Mouse (Mus musculus) natural killer cell, adult 2 months (primary cell): Measurements from ENCODE around the gene Ppp1r9a.

Experiments used
- DNase-seq, 2 experiments: peaks; one replicate each; pipeline ENCODE4 v3.0.0; 2022; ENCODE audit warnings: low spot score in 2 of 2

The Ppp1r9a gene

DNA sequence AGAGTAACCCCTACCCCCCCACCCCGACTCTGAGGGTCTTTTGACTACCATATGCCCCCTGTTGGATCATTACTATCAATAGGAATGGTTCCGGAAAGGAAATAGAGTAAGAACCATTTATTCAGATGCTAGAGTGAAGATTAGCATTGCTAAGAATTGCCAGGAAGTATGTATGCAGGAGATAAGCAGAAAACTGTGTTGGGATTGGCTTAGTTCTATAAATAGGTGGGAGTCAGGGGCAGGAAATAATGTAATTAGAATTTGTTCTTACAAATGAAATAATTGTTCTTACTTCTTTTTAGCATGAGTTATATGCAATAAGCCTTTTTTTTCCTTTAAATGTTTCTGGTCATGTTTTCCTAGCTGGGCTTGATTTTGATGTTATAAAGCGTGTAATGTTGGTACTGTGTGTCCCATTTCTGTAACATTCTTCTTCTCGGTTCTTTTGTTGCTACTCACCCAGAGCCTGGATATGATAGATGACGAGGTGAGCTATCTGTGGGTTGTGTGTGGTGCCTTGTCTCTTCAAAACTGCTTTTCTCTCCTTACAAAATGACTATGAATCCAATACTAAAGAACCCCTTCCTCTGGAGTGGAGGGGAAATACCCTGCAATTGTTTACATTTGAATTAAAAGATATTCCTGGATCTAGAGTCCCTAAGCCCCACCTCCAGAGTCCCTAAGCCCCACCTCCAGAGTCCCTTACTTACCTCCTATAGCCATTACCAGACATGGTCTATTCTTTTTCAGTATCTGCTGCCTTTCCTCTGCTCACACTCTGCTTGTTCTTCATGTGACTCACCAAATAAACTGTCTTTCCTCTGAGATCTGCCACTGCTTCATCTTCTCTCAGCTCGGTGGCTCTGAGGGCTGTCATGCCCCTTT is 254.1 kb downstream of the Ppp1r9a start:
- DNase-seq, result no peak

DNA sequence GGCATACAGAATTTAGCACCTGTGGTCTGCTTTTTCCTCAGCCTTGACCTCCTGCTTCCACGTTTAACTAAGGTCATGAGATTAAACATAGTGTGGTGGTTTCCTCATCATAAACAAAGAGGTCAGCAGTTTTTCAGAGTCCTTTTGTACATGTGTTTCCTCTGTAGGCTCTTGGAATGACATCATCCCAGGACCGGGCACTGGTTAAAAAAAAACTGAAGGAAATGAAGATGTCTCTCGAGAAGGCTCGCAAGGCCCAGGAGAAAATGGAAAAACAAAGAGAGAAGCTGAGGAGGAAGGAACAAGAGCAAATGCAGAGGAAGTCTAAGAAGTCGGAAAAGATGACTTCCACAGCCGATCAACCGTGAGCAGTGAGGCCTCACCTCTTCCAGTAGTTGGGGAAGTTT is 256.7 kb downstream of the Ppp1r9a start:
- DNase-seq, result no peak

DNA sequence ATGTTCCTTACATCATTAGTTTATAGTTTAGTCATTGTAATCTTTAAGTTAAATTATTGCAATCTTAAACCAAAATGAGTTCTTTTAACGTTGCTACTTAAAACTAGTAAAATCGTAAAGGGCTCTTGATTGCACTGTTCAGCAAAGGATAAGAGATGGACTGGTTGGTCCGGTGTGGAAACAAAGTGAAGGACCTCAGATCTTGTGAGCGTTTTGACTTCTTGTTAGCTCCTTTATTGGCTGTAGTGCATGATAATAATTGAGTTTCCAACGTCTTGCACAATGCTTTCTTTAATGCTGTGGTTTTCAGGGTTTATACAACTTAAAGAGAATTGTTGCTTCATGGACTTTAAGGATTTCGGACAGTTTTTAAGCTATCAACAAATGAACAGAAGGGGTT is 259.3 kb downstream of the Ppp1r9a start:
- no peak for DNase-seq

DNA sequence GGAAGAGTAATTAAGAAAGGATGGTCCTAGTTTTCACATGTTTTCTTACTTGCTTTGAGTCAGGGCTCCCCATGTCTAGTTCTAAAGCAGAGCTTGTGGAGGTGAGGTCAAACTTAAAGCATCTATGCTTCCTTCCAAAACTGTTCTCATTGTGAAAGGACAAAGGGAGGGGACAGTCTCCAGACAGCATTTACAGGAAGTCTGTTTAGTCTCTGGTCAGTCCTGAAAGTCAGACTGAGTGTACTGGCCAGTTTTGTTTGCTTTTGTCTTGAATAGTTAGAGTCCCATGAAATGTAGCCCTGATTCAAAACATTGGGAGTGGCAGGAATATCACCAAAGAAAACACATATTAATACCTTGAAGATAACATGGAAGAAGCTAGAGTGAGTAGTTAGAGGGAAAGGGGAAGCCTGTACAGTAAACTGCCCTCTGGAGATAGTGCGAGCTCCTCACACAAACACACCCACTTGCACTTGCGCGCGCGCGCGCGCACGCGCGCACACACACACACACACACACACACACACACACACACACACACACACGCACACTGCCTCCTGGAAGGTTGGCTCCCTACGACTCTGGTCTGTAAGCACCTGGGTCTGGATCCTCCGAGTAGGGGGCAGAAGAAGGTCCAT is 260.9 kb downstream of the Ppp1r9a start:
- DNase-seq, result no peak

DNA sequence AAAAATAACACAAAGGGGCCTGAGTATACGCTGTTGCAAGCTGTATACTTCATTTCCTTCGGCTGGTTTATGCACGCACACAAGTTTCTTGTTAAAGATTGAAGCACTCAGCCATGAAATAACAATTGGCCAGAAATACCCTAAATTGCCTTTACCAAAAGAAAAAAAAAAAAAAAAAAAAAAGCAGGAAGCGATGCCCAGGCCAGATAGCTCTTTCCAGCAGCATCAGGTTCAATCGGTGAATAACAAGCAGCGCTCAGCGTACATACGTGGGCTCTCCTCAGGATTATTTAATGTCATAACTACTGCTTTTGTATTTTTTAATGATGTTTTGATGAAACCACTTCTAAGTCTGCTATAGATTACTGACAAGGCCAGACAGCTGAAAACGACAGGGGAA is 262.1 kb downstream of the Ppp1r9a start:
- no peak for DNase-seq

DNA sequence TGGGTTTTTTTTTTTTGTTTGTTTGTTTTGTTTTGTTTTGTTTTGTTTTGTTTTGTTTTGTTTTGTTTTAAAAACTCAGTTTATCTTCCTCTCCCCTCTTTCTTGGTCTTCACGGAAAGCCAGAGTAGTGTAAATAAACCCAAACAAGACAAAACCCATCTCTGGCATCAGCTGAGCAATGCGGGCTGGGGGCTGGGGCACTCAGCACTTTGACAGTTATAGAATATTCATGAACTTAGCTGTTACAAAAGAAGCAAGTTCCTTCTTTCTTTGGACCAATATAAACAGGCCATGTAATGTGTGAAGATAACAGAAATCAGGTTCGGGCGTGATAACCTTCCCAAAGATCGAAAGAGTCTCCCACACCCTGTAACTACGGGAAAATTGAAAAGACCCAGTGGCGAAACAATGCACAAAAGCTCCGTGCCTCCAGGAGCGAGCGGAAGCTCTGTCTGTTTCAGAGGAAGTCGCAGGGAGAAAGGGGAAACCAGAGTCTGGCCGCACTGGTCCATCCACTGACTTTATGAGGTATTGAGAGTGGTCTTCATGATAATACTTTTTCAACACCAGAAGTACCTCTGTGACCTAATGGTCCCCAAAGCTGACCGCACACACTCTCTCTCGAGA is 264.4 kb downstream of the Ppp1r9a start:
- peak in 1 of 2 experiments; percentile 1 for DNase-seq

DNA sequence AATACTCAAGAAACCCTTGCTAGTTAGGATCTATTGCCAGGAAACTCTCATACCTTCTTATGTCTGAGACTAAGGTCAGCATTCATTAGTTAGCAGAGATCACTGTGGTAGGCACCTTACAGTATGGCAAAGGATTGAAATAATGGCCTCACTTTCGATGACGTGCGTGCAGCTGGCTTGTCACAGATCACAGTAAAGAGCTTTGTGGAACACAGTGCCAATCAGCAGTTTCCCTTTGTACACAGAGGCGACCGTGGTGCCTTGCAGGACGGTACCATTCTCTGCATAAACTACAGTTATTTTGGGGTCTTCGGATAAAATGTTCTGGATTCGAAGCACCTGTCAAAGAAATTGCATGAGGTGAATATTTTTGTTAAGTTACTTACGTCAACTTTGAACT is 265.4 kb downstream of the Ppp1r9a start:
- DNase-seq, result no peak

DNA sequence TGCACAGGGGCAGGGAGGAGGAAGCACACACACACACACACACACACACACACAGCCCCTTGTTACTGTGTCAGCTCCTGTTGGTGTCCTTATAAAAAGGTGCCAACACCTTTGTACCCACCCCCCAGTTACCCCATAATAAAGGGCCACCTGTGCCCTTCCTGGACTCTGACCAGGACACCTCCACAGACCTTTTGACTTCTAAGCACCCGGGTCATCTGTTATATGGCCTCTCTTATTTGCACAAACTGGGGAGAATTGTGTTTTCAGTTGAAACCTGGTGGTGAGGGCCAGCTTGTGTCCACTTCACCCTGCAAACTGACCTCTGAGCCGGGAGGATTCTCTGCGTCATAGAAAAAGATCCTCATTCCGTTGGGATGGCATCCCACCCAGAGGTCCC is 268.7 kb downstream of the Ppp1r9a start:
- no peak for DNase-seq

DNA sequence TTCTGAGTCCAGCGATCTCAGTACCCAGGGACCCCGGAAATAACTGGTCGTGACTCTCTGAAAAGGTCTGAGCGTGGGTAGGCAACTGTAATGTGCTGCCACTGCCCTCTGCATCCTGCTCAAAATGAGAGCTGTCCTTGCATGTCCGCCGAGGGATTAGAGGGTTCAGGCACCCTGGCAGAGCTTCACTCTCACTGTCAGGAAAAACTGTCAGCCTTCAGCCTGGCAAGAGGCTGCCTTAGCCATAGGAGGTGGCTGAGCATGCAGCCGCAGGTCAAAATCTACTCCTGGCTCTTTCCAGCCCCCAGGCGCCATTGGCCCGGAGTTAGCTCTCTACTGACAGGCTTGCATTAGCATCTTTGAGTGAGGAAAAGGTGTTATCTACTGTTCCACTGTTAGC is 269.9 kb downstream of the Ppp1r9a start:
- no peak for DNase-seq

DNA sequence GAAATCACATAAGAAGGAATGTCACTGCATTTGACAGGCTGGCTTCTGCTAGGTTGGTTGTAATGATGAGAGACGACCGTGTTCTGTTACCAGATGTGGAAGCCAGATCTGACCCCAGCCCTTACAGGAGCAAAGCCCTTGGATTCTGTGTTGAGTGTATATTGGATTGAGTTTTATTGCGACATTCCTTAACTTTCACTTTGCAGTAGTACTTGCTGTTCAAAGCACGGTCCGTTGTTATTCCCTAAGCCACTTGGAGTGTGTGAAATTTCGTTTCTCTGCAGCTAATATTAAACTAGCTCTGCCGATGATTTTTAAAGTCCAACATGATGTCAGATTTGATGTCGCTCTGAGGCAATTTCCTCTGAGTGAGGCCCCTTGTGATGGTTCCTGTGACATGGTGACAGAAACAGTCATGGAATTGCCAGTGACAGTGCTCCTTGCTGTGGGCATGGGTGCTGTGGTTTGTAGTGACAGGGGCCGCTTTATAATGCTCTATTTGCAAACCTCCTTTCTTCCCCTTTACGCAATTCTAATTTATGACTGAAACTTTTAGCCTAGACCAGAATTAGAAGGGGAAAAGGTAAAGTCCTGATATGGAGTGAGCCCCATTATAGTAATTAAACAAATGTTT is 271.6 kb downstream of the Ppp1r9a start:
- no peak for DNase-seq

DNA sequence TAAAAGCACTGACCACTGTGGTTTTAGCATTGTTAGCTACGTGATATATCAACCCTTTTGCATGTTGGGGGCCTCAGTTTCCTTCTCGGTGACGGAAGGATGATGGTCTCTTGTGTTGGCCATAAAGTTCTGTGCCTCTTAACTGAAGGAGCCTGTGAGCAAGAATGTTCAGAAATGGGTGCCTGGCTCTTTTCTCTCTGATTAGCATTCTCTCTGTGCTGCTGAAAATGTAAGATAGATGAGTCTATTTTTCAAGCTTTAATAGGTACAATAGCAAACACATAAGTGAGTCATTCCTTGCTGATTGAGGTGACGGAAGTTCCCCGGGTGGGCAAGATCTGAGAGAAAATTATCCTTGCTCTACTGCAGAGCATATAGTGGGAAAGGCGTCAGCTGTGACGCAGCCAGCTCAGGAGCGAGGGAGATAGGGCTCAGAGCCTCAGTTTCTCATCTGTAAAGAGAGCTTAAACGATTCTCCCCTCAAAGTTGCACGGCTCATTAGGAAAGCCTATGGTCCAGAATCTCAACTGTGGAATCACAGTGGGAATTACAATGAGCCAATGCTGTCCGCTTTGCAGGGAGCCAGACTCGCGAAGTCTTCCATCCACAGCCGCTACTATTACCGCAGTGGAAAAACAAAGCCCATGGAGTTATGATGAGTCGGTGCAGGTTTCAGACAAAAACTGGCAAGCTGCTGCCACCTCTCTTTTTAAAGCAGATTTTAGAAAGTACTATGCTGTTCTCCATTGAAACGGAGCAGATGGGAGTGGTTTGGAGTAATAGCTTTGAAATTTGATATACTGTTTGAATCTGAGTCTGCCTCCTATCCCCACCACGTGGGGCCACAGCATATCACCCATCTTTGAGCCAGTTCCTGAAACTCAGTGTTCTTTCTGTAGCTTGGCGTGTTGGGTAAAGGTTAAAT is 275.5 kb downstream of the Ppp1r9a start:
- DNase-seq, result no peak

DNA sequence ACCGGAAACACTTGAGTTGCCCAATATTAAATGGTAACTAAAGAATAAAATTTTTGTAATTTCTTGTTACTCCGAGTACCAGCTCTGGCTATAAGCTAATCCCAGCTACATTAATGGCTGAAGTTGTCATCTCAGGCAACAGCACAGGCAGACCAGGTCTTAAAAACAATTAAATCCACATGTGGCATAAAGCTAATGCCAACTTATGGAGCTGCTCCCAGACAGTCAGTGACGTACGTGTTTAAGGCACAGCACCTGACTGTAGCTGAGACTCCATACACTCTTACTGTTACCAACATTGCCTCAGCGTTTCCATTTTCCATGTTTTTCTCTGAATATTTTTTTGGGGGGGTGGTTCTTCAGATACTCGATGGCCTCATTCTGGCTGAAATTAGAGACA is 276.5 kb downstream of the Ppp1r9a start:
- no peak for DNase-seq

DNA sequence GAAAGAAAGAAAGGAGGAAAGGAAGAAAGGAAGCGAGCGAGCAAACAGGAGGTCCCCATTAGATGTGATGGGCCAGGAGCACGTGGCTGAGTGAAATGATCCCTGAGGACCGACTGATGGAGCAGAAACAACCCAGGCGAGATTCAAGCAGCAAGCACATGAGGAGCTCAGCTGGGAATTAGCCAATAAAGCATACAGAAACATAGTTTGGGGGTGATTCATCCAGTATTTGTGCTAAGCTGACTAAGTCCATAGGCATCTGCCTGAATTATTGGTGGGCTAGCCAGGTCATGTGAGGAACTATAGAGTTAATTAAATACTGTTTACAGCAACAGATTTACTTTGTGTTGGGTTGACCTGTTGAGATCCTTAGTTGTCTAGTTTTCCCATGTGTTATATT is 277.9 kb downstream of the Ppp1r9a start:
- no peak for DNase-seq

DNA sequence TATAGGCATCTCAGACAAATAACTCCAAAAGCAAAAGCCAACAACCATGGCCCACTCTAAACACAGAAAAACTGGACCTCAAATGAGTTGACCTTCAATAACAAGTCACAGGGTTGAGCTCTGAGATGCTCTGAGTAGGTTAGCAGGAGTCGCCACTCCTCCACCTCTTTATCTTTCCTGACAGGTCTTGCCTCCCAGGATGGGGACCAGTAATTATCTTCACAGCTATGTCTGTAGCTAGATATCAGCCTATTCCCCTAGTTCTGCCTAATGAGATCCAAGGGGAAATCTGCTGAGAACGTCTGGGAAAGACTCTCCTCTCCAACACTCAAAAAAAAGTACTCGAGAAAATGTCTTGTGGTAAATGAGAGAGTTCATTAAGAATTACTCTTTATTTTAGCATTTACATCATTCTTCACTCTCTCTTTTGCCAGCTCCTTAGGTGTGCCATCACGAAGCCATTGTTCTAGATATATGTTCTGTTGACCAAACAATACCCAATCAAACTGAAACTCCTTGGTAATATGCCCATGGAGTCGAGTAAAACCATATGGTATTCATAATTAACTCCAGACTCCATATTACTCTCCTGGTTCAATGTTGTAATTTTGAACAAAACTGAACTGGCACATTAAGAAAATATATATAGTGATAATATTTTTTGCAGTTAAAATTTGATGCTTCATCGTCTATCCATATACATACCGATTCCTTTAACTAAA is 283.7 kb downstream of the Ppp1r9a start:
- DNase-seq, result no peak

DNA sequence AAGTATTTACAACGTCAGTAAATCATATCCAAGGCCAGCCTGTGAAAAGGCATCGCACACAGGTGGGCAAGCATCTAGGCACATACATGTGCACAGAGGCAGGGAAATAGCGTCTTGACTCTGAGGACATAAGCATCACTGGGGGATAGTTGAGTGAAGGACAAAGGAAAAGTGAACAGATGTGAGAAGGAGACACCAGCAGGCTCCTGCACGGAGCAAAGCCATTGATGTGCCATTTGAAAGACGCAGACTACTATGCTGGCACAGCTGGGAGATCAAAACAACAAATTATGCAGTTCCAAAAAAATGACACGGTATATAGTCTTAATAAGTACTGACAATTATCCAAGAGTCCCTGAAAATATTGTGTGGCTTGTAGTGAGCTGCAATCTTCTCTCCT is 284.9 kb downstream of the Ppp1r9a start:
- no peak for DNase-seq

DNA sequence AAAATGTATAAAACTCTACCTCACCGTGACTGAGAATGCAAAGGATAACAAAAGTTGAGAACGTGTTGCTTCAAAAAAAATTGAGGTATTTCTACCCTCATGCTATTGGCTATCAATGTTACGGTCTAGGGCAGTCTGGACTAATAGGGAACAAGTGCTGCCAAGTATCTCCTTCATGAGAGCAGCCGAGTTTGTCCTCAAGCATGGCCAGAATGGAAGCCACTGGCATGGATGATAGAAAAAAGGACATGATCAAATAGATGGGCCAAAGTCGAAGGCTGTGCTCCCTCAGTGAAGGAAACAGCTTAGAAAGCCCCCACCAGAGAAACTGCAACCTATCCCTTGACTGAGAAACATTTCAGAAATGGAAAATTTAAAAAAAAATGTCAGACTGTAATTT is 285.3 kb downstream of the Ppp1r9a start:
- no peak for DNase-seq

DNA sequence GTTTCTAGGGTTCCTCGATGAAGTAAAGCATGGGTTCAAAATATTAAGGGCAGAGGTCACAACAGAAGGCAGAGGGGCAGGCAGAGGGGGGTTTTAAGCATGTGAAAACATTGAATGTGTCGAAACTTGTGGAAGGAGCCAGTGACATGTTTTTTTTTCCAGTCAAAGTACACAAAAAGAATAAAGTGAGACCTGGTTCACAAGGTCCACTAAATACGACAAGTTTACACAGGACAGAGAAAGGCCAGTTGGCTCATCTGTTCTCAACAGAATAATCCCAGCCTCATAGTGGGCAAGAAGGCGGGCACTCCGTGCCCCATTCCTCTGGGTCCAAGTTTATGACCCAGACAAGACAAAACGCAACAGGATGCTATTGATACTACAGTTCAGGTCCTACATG is 286.2 kb downstream of the Ppp1r9a start:
- DNase-seq, result no peak

DNA sequence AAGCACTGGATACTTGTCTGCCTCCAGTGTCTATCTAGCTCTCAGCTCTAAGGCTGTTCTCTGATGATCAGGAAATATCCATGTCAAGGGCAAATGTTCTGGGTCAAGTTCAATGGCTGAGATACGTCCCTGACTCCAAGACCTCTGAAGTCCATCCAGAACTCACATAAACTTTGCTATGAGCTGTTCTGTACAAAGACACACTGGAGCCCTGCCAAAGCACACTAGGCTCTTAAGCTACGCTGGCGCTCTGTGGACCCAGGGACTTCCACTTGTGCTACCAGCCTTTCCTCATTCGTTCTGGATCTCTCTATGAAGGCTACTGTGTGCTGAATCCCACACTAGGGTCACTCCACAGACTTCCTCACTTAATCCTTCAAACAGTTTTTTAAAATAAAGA is 286.8 kb downstream of the Ppp1r9a start:
- DNase-seq, result no peak

DNA sequence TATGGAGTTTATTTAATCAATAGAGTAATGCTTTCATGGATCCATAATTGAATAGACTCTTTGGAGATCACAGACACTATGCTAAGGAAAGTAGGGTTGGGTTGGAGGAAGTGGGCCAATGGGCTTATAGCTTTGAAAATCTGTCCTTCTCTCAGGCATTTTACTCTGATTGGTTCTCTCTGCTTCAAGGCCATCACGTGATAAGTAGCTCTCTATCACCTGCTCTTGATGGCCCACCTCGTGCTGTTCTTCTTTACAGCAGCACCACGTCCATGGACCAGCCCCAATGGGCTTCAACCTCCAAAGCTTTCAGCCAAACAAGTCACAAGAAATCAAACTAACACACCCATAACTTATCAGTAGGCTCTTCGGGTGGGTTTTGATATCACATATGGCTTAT is 288.0 kb downstream of the Ppp1r9a start:
- DNase-seq, result no peak

DNA sequence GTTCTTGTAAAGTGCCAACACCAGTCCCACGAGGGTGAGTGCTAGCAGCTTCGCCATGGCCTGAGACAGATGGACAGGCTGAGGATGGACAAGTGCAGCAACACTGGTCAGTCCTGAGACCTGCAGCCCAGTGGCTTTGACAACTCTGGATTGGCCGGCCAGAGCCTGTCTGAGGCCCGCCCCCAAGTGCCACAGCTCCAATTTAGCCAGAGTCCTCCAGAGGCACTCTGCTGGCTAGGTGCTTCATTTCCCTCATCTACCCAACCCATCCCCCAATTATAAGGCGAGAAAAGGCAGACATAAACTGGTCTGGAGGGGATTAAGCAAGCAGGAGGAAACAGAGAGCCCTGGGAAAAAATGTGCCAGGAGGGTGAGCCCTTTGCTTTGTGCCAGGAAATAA is 291.0 kb downstream of the Ppp1r9a start, which contains the start of gene Pon1:
Pon1 (minus strand) TSS at position 254 of the 400 bp plus-strand sequence.
- no peak for DNase-seq

DNA sequence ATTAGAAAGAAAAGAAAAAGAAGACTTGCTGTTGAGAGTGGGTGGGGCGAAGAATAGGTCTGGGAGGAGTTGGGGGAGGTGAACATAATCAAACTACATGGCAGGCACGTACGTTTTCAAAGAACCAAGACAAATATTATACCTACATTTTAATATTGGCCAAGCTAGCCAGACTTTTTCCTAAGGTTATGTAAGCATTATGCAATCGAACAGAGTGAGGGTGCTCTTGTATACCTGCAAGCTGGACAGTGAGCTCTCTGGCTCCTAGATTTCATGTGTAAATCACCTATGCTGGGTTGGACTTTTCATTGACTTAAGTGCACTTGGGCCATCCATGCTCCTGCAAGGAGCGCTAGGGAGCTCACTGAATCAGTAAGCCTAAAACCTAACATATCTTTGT is 295.9 kb downstream of the Ppp1r9a start:
- DNase-seq, result no peak
